Mouse (Mus musculus) heart, postnatal 25 days (tissue): ENCODE results near the gene Spef1. TPM values are rescaled to one million over a fixed set of nuclear protein-coding genes. Genes with fewer than 3 reads are reported as not detected.

ENCODE experiments used
- DNase-seq: peaks from one replicate; pipeline ENCODE4 v3.0.0; 2022; ENCODE audit warnings: low spot score
- intact Hi-C: fragments of 180-260 bp; cut with DNase I; formaldehyde crosslinking; loops from one replicate; pipeline ENCODE4 v1.15.1; 2025
- total RNA-seq, 2 experiments: library from RNA; stranded (reverse); gene quantifications; 2 replicates each; pipeline ENCODE4 v1.2.3; 2021

Spef1 gene
- total RNA-seq, 2 experiments from 2014 or later, result 7.1 to 8.7 TPM

GRCm38 (mm10) chr2:131148353-131149253 is 38.5 kb downstream of the Spef1 start:
- no peak for DNase-seq
- intact Hi-C loops, result no loop called here

- DNase-seq, result no peak
- intact Hi-C loops, result no loop called here
These were observed 40.1 kb downstream of the Spef1 start for GRCm38 (mm10) chr2:131147043-131147365.

GRCm38 (mm10) chr2:131146193-131147042 is 40.7 kb downstream of the Spef1 start:
- intact Hi-C loops, result no loop called here
- no peak for DNase-seq

DNA sequence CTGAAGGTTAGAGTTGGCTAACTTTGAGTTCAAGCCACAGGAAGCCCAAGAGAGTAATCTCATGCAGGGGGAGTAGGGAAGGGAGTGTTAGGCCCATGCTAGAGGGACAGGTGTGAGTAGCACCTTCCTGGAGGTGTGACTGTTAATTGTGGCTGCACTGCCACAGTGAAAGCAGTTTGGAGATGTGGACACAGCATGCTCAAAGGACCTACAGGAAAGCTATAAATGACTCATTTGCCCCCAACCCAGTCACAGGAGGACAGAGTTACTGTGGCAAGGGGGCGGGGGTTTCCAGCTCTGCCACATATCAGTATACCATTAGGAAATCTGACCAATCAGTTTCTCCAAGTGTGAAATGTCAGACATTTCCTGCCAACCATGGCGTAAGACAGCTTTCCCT is 41.5 kb downstream of the Spef1 start:
- intact Hi-C loops, result no loop called here
- DNase-seq, result no peak

GRCm38 (mm10) chr2:131145121-131145520 is 42.0 kb downstream of the Spef1 start:
- DNase-seq, result no peak
- intact Hi-C loops, result no loop called here

DNA sequence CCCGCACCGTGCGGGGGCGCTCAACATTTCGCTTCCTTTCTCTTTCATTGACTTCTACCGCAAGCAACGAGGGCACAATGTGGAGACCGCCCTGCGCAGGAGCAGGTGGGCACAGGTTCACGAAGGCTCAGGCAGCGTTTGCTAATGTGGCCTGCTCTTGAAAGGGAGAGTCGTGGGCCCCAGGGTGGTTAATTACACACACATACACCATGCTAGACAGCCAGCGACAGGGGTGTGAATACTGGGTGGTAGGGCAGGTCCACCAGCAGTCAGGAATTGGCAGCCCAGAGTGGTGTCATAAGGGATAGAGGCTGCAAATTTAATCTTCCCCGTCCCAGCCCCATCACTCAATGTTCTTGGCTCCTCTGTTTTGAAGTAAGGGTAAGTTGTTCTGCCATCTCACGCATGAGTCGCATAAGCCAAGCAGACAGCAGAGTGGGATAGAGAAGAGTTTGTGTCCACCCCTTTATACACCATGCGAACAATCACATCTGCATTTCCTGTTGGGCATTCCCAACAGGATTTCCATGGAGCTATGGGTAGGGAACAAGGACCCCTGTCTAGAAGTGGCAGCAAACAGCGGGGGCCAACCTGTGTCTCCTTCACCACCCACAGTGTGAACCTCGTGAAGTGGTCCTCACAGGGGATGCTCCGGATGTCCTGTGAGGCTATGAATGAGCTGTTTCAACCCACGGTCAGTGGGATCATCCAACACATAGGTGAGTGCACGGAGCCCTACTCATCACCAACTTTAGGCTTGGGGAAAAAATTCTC is 43.9 kb downstream of the Spef1 start:
- no peak for DNase-seq

GRCm38 (mm10) chr2:131142592-131142991 is 44.5 kb downstream of the Spef1 start:
- intact Hi-C loops, result no loop called here
- peak; percentile 75 for DNase-seq

More for the DNA sequence above, 43.9 kb downstream of the Spef1 start:
- intact Hi-C loops, result loop anchor here (1.0 kb wide), 1 partner anchor 49 kb away; no protein-coding TSS in a partner anchor

- intact Hi-C loops, result loop anchor here (2.0 kb wide), 1 partner anchor 15 kb away; the partner anchor contains the start of gene Hspa12b
- no peak for DNase-seq
These were observed 45.6 kb downstream of the Spef1 start for GRCm38 (mm10) chr2:131141336-131141986.

GRCm38 (mm10) chr2:131140533-131140905 is 46.6 kb downstream of the Spef1 start:
- DNase-seq, result no peak
- intact Hi-C loops, result loop anchor here (1.0 to 2.0 kb wide), 2 partner anchors 14 to 44 kb away; partner anchors contain the start of gene Hspa12b

DNA sequence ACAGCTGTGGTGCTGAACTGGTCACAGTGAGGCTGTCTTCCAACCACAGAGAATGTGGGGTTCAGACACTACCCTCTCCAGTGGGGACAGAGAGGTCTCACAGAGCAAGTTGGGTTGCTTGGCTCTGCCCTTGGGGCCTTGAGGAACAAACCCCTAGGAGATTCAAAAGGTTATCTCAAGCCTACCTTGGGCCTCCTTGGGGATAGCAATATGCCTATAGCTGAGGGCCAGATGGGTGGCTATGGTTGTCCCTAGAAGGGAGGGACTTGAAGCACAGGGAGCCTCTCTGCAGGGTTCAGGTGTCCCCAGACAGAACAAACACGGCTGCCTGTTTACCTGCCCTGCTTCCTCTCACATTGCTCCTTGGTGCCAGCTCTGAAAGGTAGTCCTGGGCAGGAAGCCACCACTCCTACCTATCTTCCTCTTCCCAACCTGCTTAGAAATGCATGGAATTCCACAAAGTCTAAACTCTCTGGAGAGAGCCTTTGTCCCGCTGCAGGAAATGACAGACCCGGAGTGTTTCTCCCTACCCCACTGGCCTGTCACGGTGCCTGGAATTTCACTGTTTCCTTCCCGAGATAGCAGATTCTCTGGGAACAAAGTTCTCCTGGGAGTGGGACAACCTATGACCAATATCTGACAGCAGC is 47.1 kb downstream of the Spef1 start:
- intact Hi-C loops, result loop anchor here (1.0 to 2.0 kb wide), 2 partner anchors 13 to 44 kb away; partner anchors contain the start of gene Hspa12b
- DNase-seq, result peak; percentile 60

DNA sequence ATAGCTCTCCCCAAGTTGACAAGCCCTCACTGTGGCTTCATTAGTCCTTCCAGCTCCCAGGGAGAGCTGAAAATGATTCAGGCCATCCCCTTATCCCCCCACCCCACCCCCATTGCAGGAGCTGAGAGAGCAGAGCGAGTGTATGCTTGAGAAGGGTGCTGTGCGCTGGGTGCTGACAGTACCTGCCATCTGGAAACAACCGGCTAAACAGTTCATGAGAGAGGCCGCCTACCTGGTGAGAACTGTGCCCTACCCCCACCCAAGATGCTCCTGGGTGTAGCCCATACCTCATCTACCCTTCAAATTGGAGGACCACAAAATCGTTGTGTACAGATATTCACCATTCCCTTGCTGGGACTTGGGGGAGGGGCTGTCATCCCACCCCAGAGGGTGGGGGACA is 47.8 kb downstream of the Spef1 start:
- no peak for DNase-seq
- intact Hi-C loops, result no loop called here

DNA sequence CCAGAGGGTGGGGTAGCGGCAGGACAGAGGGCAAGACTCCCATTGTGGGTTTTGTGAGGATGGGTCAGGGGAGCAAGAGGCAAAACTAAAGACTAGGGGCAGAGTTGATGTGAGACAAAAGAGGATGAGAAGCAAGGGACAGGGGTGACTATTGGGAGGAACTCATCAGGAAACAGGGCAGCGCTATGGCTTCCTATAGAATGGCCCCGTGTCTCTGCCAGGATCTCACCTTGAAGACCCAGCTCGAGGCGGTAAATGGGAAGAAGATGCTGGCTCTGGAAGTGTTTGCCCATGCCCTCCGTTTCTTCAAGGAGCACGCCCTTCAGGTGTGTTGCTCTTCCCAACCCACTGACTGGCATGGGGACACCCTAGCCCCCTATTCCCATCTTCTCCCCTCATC is 48.3 kb downstream of the Spef1 start:
- intact Hi-C loops, result no loop called here
- no peak for DNase-seq

DNA sequence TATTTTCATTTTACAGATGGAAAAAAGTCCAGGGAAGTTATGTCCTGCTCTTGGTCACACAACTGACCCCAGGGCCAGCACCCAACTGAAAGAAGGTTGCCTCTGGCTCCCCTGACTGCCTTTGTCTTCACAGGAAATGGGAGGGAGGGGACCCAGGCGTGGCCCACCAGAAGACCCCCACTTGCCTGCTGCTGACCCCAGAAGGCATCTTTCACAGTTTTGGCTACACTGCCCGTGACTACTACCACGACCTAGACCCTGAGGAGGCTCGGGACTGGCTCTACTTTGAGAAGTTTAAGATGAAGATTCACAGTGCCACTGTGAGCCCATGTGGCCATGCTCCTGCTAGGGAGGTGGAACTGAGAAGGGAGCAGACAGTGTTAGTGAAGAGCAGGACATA is 48.8 kb downstream of the Spef1 start:
- DNase-seq, result no peak
- intact Hi-C loops, result no loop called here

DNA sequence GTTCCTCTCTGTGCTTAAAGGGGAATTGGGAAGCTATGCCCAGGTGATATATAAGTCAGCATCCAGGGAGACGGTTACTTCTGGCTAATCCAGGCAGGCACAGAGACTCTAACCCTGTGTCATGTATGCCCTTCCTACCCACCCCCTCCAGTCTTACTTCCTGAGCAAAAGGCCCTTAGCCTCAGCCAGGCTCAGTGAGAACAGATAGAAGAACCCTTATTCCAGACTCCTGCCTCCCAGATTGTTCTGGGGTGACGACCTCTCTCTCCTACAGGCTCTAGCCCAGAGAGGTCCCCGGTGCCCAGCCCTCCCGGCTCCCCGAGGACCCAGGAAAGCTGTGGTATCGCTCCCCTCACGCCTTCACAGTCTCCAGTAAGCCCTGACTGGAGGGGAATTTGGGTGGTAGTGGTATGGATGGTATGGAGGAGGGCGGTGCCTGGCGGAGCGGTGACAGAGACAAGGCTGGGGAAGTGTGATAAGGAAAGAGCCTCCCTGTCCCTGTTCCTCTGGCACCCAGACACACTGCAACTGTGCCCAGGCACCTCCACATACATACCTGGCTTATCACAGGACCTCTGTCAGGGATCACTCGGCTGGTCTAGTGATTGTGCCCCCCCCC is 51.5 kb downstream of the Spef1 start:
- intact Hi-C loops, result no loop called here
- peak; percentile 1 for DNase-seq

DNA sequence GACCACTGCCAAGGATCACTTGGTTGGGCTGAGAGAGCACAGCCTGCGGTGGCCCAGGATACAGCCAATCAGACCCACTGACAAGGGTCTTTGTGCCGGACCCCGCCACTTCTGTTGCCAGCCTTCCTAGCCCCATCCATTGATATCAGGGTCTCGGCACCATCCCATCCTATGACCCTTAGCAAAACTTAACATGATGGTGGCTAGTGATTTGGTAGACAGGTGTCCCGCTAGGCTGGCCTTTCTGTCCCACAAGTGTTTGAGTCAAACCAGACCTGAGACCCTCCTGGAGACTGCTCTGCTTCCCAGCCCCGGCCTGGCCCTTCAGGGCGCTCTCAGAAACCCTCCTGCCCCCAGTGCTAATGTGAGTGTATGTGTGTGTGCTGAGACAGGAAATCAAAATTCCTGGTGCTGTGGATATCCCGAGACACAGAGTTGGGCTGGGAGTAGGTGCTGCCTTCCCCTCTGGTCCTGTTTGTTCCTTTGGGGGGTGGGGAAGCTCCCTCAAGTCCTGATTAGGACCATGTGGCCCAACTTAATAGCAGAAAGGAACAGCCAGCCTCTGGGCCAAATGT is 52.2 kb downstream of the Spef1 start:
- intact Hi-C loops, result no loop called here
- DNase-seq, result no peak

- intact Hi-C loops, result no loop called here
- DNase-seq, result peak; percentile 57
These were observed 52.7 kb downstream of the Spef1 start for GRCm38 (mm10) chr2:131134381-131134780.

GRCm38 (mm10) chr2:131132930-131133547 is 54.0 kb downstream of the Spef1 start, which contains the start of gene Gm11037:
TSS of gene Gm11037 (plus strand) at chr2:131133497.
- DNase-seq, result no peak

More at GRCm38 (mm10) chr2:131132930-131133547, 54.0 kb downstream of the Spef1 start, which contains the start of gene Gm11037:
- intact Hi-C loops, result no loop called here
